Mouse (Mus musculus) lung, adult 2 months (tissue): ENCODE results near the gene Vmn1r122.
"Not testable (repeated sequence)": the region's sequence is repeated elsewhere in the genome, so short reads cannot be mapped to it uniquely, and the experiment has no call there.

ENCODE experiments used
- CTCF ChIP-seq: fragments of 200-500 bp; IDR thresholded peaks from 2 replicates; pipeline ENCODE4 v1.5.1; 2011; ENCODE audit warnings: mild to moderate bottlenecking, low read length, control low read depth; ENCODE audit not compliant: insufficient read depth
- POLR2A ChIP-seq: fragments of 200-500 bp; IDR thresholded peaks from 2 replicates; pipeline ENCODE4 v1.6.1; 2011; ENCODE audit warnings: low read depth, mild to moderate bottlenecking, control low read depth, low read length, borderline replicate concordance; ENCODE audit errors: extremely low read depth

DNA sequence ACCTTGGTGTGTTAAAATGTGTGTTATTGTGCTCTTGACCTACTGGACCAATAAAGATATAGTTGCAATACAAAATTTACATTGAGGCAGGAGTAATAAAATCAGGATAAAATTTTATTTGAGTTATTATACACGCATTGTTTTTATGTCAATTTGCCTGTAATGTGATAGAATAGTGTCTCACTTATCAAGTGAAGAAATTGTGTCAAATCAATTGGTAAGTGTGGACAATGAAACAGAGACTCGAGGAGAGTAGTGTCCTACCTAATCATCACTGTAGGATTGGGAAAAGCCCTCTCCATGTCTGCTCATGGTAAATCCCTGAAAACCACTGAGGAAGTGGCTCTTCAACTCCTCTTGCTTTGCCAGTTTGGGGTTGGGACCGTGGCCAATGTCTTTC is 28.0 kb upstream of the Vmn1r122 start, which contains the start of gene Vmn1r123:
- TF ChIP-seq CTCF, POLR2A: not testable (repeated sequence)
